In genomic region chr9:42108369-42108951, GRCm38 (mm10) we compare ENCODE assay signal across 9 mouse cellular contexts. TPM values are rescaled to one million over a fixed set of nuclear protein-coding genes. Genes with fewer than 3 reads are reported as not detected.
A peak's percentile ranks its signal among the peaks of the same experiment; 100 is the strongest.
DNase-seq lines count a peak whose midpoint lies in the region; ATAC-seq lines count a peak whose summit lies in the region.
"Had no signal": no experiment of that assay in that cellular context is flagged by ENCODE, and none has a peak within 500 bp of the region (broad histone marks: within the 10 kb centered on the region; RNA-seq: fewer than 3 reads in every experiment).

No protein-coding gene starts in this region.

- no peaks in the 10 kb centered on the region for H3K36me3 ChIP-seq in midbrain, embryonic 15.5 days (replicated peaks)

- peaks cover 4% of the 10 kb centered on the region; the same call in 1 of the 2 replicates for H3K4me1 ChIP-seq in midbrain, embryonic 15.5 days

- 59% methylated on average over 6 of the region's 6 CpGs for WGBS in midbrain, embryonic 15.5 days

- DNase-seq in spleen, adult 12 weeks (ENCODE audit: low spot score), result peak; percentile 17
- DNase-seq in spleen, postnatal 14 days (ENCODE audit: low spot score in 2 of 2), result no peak
- DNase-seq in adrenal gland, postnatal 25 days, result peak; percentile 56
- peak; percentile 76 for DNase-seq in kidney, adult 18-20 months
- DNase-seq in retina, postnatal 1 day, result no peak

- no peak overlapping the region for H3K27ac ChIP-seq in midbrain, embryonic 15.5 days

- no peaks in the 10 kb centered on the region for H3K9me3 ChIP-seq in midbrain, embryonic 15.5 days

- no peaks in the 10 kb centered on the region for H3K27me3 ChIP-seq in midbrain, embryonic 15.5 days (replicated peaks)

- no peak overlapping the region for H3K4me2 ChIP-seq in midbrain, embryonic 15.5 days

- no peak overlapping the region for H3K4me3 ChIP-seq in midbrain, embryonic 15.5 days
- H3K4me3 ChIP-seq: erythroblast, embryonic 14.5 days had no signal

- H3K9ac ChIP-seq in midbrain, embryonic 15.5 days, result no peak overlapping the region

- peak; percentile 85 for ATAC-seq in megakaryocyte, adult 5-6 weeks (ENCODE audit: poor library complexity, severe bottlenecking)
- no peak for ATAC-seq in midbrain, embryonic 15.5 days (replicated peaks)
- no peak for ATAC-seq in erythroblast, adult 5-6 weeks (replicated peaks; ENCODE audit: low FRiP score, poor library complexity, severe bottlenecking)

RNA-seq across cellular contexts. Expression of gene Sorl1, which starts 15.6 kb away (rescaled TPM):
- 16.3 and 20.9 TPM in 2 replicates for total RNA-seq in adrenal gland, postnatal 25 days (2021)
- total RNA-seq in megakaryocyte, adult 5-6 weeks (2015), result 108 and 111 TPM in 2 replicates
- 123 and 172 TPM in 2 replicates for total RNA-seq in megakaryocyte, adult 5-6 weeks (2017)
- 8.1 and 10.1 TPM in 2 replicates for polyA plus RNA-seq in midbrain, embryonic 15.5 days (2015; fragmentation: Nextera tagmentation; extraction: Ambion mirVana)
- 20.2 and 21.5 TPM in 2 replicates for total RNA-seq in erythroblast, adult 5-6 weeks (2015; ENCODE audit: low replicate concordance)
- total RNA-seq in erythroblast, adult 5-6 weeks (2017; ENCODE audit: low replicate concordance), result 17.6 and 22.2 TPM in 2 replicates

Comparison
In these comparisons a context has a peak if more than half of its experiments do, and no peak if none do; other contexts are left out.
1. DNase-seq: peak in spleen, adult 12 weeks (single experiment), adrenal gland, postnatal 25 days (single experiment) and kidney, adult 18-20 months (single experiment); none in spleen, postnatal 14 days (0 of 2) and retina, postnatal 1 day (single experiment).